Mouse (Mus musculus) liver, adult (tissue): ENCODE data around the gene Kif5c.

Source experiments
- GATA4 ChIP-seq: IDR thresholded peaks from 2 replicates; pipeline ENCODE4 v1.6.1; 2014; ENCODE audit warnings: mild to moderate bottlenecking, low read length; ENCODE audit not compliant: insufficient replicate concordance

Gene Kif5c

DNA sequence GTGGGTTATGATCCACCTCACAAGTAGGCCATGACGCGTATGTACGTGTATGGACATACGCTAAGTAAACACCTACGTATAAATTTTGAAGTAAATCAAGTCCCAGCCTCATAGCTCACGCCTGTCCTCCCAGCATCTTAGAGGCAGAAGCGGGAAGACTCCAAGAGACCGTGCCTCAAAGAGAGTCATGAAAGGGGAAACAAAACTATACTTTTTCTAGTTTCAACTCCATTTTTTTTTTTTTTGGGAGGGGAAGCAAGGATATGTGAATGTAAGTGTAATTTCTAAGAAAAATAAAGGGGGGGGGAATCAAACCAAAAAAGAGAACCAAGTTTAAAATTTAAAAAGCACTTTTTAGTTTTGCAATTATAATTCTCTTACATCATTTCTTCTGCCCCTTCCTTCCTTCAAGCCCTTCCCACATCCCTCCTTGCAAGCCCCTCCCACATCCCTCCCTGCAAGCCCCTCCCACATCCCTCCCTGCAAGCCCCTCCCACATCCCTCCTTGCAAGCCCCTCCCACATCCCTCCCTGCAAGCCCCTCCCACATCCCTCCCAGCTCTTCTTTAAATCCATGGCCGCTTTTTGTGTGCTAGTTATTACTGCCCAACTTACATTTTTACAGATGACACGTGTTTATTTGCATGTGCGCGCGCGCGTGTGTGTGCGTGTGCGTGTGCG, 98.5 kb downstream of the Kif5c start:
- TF ChIP-seq GATA4, result no peak

DNA sequence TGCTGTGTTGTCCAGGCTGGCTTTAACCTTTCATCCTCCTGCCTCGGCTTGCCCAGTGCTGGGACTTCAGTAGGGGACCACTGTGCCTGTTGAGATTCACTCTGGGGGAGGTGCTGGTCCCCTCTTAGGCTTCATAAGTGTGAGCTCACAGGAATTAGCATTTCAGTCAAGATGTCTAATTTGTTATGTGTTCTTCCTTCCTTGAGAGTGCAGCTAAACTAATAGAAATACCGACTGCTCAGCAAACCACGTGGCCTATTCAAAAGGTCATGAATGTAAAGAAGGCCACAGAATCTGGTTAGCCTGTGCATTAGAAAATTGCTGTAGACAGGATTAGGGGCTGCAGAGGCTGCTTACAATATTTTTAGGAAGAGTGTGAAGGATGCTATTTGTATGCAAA, 99.4 kb downstream of the Kif5c start:
- TF ChIP-seq GATA4, result no peak

DNA sequence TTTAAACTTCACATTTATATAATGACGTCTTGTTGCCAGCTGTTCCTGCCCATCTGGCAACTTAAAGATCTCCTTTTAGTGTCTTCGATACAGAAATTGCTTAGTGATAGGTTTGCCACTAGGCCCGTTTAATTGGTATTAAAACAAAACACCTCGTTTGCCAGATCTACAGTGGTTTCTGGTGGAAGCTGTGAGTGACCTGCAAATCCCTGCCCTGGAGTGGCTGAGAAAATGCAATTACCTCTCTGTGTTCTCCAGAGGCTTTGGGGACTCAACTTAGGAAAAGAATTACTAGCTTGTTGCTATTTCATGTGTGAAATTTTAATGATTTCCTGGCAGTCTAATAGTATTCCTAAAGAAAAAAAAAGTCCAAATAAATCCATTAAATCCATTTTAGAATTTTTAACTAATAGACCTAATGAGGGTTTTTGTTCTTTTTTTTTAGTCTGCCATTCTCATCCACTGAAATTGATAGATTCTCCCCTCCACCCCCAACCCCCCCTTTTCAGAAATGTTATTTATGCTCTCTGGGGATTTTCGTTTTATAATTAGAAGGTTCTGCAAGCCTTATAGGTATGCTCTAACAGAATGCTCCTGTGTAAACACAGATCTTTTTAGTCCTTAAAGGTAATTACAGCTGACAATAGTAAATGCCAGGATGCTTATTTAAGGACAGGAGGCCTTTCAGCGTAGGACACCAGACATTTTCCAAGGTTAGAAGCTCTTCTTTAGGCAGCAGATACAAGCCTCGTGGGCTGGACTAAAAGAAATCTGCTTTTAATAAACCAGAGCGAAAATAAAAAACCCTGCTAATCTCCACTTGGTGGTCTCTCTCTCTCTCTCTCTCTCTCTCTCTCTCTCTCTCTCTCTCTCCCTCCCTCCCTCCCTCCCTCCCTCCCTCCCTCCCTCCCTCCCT, 100.1 kb downstream of the Kif5c start:
- no peak for TF ChIP-seq GATA4

DNA sequence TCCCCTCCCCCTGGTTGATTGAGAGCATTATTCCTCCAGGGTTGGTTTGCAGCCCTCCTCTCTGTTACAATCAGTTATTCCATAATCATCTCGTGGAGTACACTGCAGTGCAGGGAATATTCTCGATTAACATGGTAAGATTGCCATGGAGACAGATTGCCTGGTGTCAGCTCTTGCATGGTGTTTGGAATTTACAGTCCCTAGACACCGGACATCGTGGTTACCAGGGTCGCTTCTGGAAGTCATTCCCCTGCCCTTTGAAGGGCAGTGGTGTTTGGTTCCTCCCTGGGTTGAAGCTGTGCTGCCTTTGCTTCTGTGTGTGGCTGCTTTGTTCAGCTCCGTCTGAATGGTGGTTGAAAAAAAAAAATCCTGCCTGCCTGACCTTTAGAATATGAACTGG, 100.8 kb downstream of the Kif5c start:
- TF ChIP-seq GATA4, result no peak

DNA sequence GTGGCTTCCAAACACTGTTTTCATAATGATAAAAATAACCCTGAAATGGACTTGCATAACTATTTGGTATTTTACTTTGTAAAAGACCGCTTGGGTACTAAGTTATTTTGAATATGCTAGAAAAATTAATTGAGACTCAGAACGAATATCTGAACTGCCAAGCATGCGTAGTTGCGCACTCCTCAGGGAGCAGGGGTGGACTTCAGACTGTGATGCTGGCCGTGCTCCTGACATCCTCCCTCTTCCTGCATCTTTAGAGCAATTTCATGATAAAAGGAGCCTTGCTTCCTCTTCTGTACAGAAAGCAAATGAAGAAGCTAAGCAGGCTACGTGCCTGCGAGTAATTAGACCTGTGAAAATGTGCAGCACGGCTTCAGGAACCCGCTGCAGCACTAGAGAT, 101.2 kb downstream of the Kif5c start:
- no peak for TF ChIP-seq GATA4

DNA sequence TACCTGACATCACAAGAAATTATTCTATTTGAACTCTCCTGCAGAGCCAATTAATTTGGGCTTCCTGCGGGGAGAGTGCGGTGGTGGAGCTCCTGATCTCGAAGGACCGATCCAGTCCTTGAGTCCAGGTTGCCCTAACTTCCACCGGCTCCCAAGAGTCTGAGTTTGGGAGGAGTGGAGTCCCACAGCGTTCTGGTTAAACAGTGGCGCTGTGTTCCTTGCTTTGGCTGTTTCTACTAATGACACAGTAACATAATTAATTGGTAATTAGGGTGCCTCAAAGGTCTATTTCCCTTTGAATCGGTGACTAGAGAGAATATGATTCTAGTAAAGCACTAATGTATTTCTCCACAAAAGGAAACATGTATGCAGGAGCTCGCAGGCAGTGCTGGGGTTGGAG, 103.2 kb downstream of the Kif5c start:
- TF ChIP-seq GATA4, result no peak

DNA sequence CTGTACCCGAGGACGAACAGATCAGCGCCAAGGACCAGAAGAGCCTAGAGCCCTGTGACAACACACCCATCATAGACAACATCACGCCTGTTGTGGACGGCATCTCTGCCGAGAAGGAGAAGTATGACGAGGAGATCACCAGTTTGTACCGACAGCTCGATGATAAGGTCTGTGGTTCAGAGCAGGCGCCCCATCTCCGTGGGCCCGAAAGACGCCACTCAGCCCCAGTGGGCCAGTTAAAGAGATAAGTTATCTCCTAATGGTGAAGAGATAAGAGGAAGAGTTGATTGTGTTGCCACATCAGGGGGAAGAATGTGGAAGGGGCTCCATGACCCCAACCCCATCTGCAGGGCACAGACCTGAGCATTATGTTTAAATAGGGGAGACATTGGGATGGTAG, 103.9 kb downstream of the Kif5c start:
- TF ChIP-seq GATA4, result no peak

DNA sequence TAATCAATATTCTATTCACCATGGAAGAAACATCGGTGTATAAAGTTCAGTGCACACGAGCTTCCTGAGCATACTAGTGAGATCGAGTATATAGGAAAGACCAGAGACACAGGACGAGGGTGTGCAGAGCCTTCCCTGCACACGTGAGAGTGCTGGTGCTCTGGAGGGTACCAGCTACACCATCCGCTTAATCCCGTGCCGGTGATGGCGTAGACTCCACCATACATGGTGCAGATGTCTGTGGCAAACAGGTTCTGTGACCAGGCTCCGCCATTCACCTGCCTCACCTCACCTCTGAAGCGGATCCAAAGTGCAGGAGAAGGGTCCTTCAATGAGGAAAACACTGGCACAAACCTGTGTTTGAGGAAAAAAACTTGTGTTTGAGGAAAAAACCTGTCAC, 107.6 kb downstream of the Kif5c start:
- no peak for TF ChIP-seq GATA4

DNA sequence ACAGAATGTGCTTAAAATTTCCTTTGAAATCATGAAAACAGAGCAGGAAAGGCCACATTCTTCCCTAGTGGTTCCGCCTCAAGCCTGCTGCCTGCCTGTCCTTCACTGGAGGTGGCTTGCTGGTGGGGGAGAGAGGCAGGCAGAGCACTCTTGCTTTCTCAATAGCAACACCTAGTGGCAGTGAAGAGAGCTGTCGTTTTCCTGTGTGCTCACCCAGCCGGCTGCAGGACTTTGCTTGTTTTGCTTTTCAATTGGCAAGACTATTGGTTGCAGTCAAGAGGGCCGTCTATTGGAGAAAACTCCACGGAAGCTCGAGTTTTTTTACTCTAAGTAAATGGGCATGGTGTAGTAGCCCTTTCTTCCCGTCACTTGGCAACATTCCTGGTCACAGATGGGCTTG, 108.1 kb downstream of the Kif5c start:
- no peak for TF ChIP-seq GATA4

DNA sequence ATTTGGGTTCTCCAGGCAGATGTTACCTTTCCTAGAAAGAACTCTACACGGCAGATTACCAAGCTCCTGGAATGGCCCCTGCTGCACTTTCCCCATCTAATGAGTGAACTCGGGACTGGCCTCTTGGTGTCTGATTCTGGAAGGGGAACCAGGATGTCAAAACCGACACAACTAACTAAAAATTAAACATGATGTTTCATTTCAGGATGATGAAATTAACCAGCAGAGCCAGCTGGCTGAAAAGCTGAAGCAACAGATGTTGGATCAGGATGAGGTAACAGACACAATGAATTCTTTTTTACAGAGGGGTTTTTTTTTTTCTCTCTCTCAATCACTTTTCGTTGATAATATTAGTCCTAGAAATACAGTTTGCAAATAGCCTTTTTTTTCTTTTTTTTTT, 108.6 kb downstream of the Kif5c start:
- no peak for TF ChIP-seq GATA4

DNA sequence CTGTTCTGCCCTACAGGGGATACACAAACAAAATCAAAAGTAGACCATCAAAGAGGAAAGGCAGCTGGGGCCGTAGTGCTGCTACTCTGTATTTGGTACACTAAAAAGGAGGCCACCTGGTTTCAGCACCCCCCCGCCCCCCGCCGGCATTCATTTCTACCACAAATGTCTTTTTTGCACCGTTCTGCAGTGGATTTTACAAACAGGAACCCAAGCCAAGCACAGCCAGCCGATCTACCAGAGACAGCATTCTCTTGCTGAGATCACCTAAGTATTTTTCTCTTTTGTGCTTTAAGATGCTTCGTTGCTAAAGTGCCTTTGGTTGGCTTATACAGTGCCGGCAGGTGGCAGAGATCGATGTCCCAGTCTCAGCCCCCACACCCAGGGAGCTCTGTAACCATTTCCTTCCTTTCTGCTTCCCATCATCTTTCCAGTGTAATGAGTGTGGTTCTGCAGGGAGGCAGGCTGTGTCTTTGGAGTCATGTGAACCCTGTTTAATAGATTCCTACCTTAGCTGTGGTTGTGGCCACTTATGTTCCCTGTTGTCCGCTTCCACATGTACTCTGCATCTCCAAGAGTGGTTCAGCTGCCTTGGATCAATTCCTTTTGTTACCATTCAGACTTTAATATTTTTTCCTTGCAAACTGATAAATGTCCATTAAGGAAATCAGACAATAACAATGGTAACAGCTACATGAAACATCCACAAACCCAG, 110.0 kb downstream of the Kif5c start:
- TF ChIP-seq GATA4, result no peak

DNA sequence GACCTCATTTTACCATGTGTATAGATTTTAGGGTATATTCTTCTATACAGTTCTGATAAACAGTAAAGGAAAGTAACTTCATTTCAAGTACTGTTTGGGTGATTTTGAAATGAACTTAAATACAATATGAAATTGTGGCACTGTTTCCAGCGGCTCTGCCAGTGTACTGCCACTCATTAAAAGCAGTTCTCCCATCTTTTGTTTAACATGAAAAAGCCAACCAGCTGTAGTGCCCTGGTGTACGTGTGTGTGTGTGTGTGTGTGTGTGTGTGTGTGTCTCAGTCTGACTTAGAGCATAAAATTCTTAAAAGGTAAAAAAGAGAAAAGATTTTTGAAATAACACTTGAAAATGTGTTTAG, 110.5 kb downstream of the Kif5c start:
- no peak for TF ChIP-seq GATA4

DNA sequence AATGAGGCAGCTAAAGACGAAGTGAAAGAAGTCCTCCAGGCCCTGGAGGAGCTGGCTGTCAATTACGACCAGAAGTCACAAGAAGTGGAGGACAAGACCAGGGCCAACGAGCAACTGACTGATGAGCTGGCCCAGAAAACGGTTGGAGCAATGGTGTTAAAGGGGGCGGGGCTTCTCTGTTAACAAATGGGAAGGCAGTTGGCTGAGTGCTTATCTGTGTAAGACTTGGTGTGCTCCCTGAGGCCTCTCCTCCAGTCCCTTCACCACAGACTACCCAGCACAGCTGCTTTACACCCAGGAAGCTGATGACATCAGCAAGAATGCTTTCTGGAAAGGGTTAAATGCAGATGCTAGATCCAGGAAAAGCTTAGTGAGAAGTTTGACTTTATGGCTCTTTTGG, 111.1 kb downstream of the Kif5c start:
- no peak for TF ChIP-seq GATA4

DNA sequence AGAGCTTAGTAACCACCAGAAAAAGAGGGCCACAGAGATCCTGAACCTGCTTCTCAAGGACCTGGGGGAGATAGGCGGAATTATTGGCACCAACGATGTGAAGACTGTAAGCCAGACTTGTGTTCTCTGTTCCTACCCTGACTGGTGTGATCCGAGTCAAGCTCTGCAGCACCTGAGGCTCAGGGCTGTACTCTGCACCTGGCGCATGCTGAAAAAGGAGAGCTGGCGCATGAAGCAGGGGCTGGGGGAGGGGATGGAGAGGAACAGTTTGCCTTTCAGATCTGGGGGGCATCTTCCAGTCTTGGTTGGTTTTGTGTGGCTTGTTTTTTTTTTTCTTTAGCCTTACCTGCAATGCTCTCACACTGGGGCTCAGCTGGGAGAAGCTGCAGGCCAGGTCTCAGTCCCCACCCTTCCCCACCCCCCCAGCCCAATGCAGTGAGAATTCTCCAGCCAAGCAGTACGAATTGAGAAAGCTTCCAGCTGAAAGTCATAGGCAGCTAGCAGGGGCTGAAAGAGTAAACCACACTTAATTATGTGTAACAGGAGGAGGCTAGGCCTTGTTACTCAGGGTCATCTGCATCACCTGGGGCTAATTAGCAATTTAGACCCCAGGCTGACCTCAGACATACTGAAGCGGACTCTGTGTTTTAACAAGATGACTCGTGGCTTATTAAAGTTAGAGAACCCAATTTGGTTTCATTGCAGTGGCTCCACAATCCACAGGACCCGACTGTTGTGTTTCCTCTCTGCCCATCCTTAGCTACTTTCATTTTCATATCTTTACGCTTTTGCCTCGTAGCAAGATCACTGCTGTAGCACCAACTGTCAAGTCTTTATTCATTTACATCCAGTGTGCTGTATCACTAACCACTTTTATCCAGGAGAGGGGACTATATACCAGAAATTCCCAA, 113.9 kb downstream of the Kif5c start:
- no peak for TF ChIP-seq GATA4

DNA sequence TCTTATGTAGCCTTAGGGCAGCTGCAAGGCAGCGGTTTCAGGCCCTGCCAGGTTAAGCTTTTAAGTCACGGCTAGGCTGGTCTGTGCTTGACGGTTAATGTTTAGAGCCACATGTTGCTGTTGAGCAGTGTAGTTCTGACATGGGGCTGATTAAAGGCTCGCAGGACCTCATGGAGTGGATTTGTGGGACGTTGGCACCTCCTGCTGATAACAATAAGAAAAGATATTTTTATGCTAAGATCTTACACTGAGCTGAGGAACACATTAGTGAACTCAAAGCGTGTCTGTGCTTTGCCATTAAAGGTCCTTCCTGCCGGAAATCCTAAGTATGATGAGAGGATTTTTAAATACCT, 114.5 kb downstream of the Kif5c start:
- TF ChIP-seq GATA4, result no peak
